Mouse (Mus musculus) Patski (cell line): ENCODE data around the gene Map3k20. TPM values are rescaled to one million over a fixed set of nuclear protein-coding genes. Genes with fewer than 3 reads are reported as not detected.

Source experiments
- ATAC-seq: fragments of 100-300 bp; one replicate; pipeline ENCODE4 v1.8.0; 2021
- CTCF ChIA-PET: fragments of 350-600 bp; sonication (Branson Sonifier 250); formaldehyde crosslinking; loops from one replicate; lab custom pipeline; 2022; ENCODE audit warnings: inconsistent platforms; lab: Charles Lee
- POLR2A ChIA-PET: fragments of 350-600 bp; sonication (Branson Sonifier 250); formaldehyde crosslinking; loops from one replicate; lab custom pipeline; 2022; ENCODE audit warnings: antibody characterized with exemption, inconsistent platforms; lab: Charles Lee
- DNase-seq: peaks from one replicate; pipeline ENCODE4 v3.0.0-alpha.2; 2011; ENCODE audit warnings: low read depth, low spot score
- H3K27me3 ChIP-seq: fragments of 371-371 bp; one replicate; pipeline ENCODE4 v1.5.1; 2021
- CTCF ChIP-seq: fragments of 100-300 bp; IDR thresholded peaks from one replicate; pipeline ENCODE4 v1.5.1; 2021
- in situ Hi-C: fragments of 300-500 bp; cut with MboI; formaldehyde crosslinking; loops from 3 replicates; pipeline ENCODE4 v1.11.1; 2018; ENCODE audit warnings: low pct_unique_long_range_greater_than_20kb, mixed read lengths
- polyA plus RNA-seq: library from polyadenylated mRNA; unstranded; gene quantifications from one replicate; pipeline ENCODE4 v1.2.3, GENCODE M21; 2021

Map3k20 gene
- polyA plus RNA-seq, 1 experiment from 2014 or later: 43.6 TPM

DNA sequence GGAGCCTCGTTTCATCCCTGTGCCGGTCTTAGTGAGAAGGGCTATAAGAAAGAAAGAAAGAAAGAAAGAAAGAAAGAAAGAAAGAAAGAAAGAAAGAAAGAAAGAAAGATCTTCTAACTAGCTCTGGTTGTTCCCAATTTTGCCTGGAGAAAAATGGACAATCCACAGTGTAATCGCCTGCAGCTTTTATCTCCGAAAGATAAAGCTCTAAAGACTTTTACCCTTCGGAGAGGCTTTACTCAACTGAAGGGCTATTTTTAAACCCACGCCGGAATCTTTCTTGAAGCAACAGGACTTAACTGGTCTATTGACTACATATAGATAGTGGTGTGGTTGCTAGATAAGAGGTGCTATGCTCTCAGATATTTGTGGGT lies 190.0 kb downstream of the Map3k20 start:
- DNase-seq: no peak
- CTCF ChIA-PET: interaction anchor here (1.4 kb wide), 1 partner anchor 11 kb away, joined by 4 read pairs; no protein-coding TSS in a partner anchor
- in situ Hi-C loops: no loop called here
- TF ChIP-seq CTCF: no peak
- ATAC-seq: no peak
- POLR2A ChIA-PET: no interaction called here
- H3K27me3 ChIP-seq: no peaks in the 10 kb centered on the region

GRCm38 (mm10) chr2:72475797-72476485 lies 190.5 kb downstream of the Map3k20 start, which contains the start of gene Cdca7:
Gene Cdca7, plus strand, starts transcription at chr2:72476159.
- in situ Hi-C loops: no loop called here
- TF ChIP-seq CTCF: no peak
- peak; percentile 55 for ATAC-seq
- H3K27me3 ChIP-seq: no peaks in the 10 kb centered on the region
- POLR2A ChIA-PET: no interaction called here
- DNase-seq: peak; percentile 30
- CTCF ChIA-PET: interaction anchor here (1.4 kb wide), 1 partner anchor 11 kb away, joined by 4 read pairs; no protein-coding TSS in a partner anchor

DNA sequence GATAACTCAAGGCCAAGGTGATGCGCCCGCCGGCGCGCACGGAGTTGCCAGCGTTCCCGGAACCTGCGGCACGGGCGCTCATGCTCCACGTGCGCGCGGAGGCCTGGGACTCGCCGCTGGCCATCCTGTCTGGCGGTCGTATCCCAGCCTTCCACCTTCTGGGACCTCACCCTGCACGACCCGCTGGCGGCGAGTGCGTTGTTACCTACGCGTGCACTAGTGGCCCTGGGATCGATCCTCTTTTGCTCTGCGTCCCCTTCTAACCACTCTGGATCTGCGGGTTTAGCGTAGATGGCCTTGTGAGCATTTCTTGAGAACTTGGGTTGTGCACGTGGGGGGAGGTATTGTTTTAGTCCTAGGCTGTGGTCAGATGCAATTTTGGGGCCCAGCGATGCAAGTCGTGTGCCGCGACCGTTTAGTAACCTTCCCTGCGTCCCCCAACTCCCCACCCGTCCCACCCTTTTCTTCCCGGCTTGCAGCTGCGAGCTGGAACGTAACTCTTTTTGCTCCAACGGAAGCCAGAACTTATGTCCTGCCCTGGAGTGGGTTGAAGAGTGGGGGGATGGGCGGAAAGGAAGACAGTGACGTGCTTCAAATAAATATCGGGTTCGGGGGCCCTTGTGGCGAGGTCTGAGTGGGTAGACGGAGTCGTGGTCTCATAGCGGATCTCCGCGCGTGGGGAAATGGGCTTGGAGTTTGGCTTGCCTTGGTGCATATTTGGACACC lies 191.2 kb downstream of the Map3k20 start:
- in situ Hi-C loops: no loop called here
- no peaks in the 10 kb centered on the region for H3K27me3 ChIP-seq
- peak; percentile 54 for ATAC-seq
- CTCF ChIA-PET: interaction anchor here (1.4 kb wide), 1 partner anchor 10 kb away, joined by 4 read pairs; no protein-coding TSS in a partner anchor
- no peak for DNase-seq
- POLR2A ChIA-PET: no interaction called here
- TF ChIP-seq CTCF: no peak

GRCm38 (mm10) chr2:72477221-72477620 lies 191.8 kb downstream of the Map3k20 start:
- H3K27me3 ChIP-seq: no peaks in the 10 kb centered on the region
- in situ Hi-C loops: no loop called here
- POLR2A ChIA-PET: no interaction called here

DNA sequence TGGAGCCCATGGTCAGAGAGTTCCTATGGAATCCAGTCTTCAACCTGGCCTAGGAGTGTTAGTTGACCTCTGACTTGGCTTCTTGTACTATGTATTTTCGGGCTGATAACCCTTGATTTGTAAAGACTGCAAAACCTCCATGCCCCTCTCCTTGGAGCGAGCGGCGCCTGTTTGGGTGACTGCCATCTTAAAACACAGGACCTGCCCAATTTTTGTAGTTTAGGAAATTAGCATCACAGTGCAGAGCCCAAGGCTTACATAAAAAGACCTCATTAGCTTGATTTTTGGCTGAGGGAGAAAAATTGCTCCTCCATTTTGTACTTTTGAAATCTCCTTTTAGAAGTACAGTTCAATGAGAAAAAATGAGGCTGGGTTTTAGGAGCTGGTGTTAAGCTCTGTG lies 192.7 kb downstream of the Map3k20 start:
- in situ Hi-C loops: no loop called here

More at GRCm38 (mm10) chr2:72477221-72477620, 191.8 kb downstream of the Map3k20 start:
- no peak for TF ChIP-seq CTCF
- no peak for DNase-seq
- CTCF ChIA-PET: no interaction called here
- ATAC-seq: no peak

DNA sequence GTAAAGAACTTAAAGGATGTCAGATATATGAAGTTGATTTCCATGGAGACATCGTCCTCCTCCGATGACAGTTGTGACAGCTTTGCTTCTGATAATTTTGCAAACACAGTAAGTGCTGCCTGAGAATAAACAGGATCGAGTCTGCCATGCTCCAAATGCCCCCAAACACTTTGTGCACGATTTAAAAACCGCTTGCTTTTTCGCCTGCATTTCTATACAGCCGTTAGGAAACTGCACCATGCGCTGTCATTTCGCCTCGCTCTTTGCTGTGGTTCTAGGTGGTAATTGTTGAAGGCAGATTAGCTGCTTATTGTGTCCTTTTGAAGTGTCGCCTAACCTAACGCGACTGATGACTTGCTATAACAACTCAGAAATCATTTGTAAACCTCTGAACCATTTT lies 193.5 kb downstream of the Map3k20 start:
- in situ Hi-C loops: no loop called here
- POLR2A ChIA-PET: no interaction called here

More for the DNA sequence above, 192.7 kb downstream of the Map3k20 start:
- no peaks in the 10 kb centered on the region for H3K27me3 ChIP-seq
- ChIA-PET POLR2A (no interaction called here), CTCF (no interaction called here)
- DNase-seq: no peak
- TF ChIP-seq CTCF: no peak
- no peak for ATAC-seq

DNA sequence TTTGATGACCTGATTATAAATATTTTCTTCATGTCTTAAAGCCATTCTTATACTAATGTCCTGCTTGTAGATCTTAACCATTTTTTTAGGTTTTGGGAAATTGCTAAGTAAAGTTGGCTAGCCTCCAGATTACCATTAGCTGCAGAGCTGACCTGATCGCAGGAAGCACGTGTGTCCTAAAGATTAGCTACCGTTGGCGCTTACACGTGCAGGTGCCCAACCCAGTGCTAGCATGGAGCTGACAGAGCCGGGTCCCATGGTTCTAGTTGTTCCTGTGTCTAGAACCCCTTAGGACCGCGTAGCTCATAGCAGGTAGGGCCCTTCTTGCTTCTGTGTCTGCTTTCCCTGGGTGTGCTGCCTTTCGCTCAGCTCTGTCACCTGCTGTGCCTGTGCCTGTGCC lies 194.4 kb downstream of the Map3k20 start:
- H3K27me3 ChIP-seq: no peaks in the 10 kb centered on the region
- CTCF ChIA-PET: interaction anchor here (1.2 to 1.6 kb wide), 2 partner anchors 12 to 14 kb away, joined by 3 read pairs; no protein-coding TSS in a partner anchor
- DNase-seq: no peak
- no peak for ATAC-seq
- POLR2A ChIA-PET: no interaction called here
- no peak for TF ChIP-seq CTCF
- in situ Hi-C loops: no loop called here

More for the DNA sequence above, 193.5 kb downstream of the Map3k20 start:
- no peak for ATAC-seq
- H3K27me3 ChIP-seq: no peaks in the 10 kb centered on the region
- no peak for TF ChIP-seq CTCF
- no peak for DNase-seq
- CTCF ChIA-PET: no interaction called here

DNA sequence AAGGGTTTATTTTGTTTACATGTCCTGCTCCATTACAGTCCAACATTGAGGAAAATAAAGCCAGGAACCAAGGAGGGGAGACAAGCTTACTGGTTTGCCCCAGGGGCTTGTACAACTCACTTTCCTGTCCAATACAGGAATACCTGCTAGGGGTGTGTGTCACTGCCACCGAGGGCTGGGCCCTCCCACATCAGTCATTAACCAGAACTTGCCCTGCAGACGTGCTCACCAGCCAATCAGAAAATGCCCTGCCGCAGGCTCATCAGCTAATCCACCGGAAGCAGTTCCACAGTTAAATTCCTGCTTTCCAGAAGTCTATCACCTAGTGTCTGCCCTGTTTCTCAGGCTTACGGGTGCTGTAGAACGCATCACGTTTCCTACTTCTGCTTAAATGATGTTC lies 206.2 kb downstream of the Map3k20 start:
- ChIA-PET CTCF (interaction anchor here (1.1 kb wide), 1 partner anchor 11 kb away, joined by 3 read pairs; no protein-coding TSS in a partner anchor), POLR2A (no interaction called here)
- H3K27me3 ChIP-seq: no peaks in the 10 kb centered on the region
- ATAC-seq: no peak
- in situ Hi-C loops: no loop called here
- DNase-seq: no peak
- TF ChIP-seq CTCF: no peak

Other genes starting within 250 kb of the Map3k20 start
- 27.7 TPM for gene Cdca7, start 190.5 kb downstream of the Map3k20 start, polyA plus RNA-seq